Mouse (Mus musculus): ENCODE results near the gene Trmt11. TPM values are rescaled to one million over a fixed set of nuclear protein-coding genes. Genes with fewer than 3 reads are reported as not detected.

The Trmt11 gene
- polyA plus RNA-seq, 1 experiment from 2014 or later: 18.6 TPM

GRCm38 (mm10) chr10:30618918-30619210 lies 18.3 kb upstream of the Trmt11 start:
- Histone ChIP-seq H3K9me3 (replicated peaks) (no peaks in the 10 kb centered on the region), H3K27me3 (replicated peaks) (no peaks in the 10 kb centered on the region), H3K4me1 (replicated peaks) (0 out of 2 replicates have a peak, but pooled peaks cover 2% of the 10 kb centered on the region), H3K9ac (no peak overlapping the region), H3K4me2 (peak overlapping the region; percentile 86), H3K4me3 (peak overlapping the region; percentile 76), H3K36me3 (no peaks in the 10 kb centered on the region), H3K27ac (ENCODE audit: poor library complexity, severe bottlenecking) (no peak overlapping the region)
- no peak for ATAC-seq (ENCODE audit: insufficient number of reproducible peaks, low FRiP score)
- 41% methylated on average over 3 of the region's 3 CpGs for WGBS

GRCm38 (mm10) chr10:30618091-30618917 lies 17.8 kb upstream of the Trmt11 start:
- 1% methylated on average over 49 of the region's 49 CpGs for WGBS

GRCm38 (mm10) chr10:30613039-30613438 lies 12.5 kb upstream of the Trmt11 start:
- WGBS: 89% methylated on average over 4 of the region's 4 CpGs
- Histone ChIP-seq H3K9ac (no peak overlapping the region), H3K27ac (ENCODE audit: poor library complexity, severe bottlenecking) (no peak overlapping the region), H3K4me3 (no peak overlapping the region), H3K27me3 (replicated peaks) (no peaks in the 10 kb centered on the region), H3K4me2 (no peak overlapping the region), H3K4me1 (replicated peaks) (0 out of 2 replicates have a peak, but pooled peaks cover 2% of the 10 kb centered on the region), H3K9me3 (replicated peaks) (no peaks in the 10 kb centered on the region), H3K36me3 (0 out of 2 replicates have a peak, but pooled peaks cover 5% of the 10 kb centered on the region)
- no peak for ATAC-seq (ENCODE audit: insufficient number of reproducible peaks, low FRiP score)

More at GRCm38 (mm10) chr10:30618091-30618917, 17.8 kb upstream of the Trmt11 start:
- Histone ChIP-seq H3K9me3 (replicated peaks) (no peaks in the 10 kb centered on the region), H3K4me2 (peak overlapping the region; percentile 86), H3K4me3 (peak overlapping the region; percentile 76), H3K27me3 (replicated peaks) (no peaks in the 10 kb centered on the region), H3K36me3 (no peaks in the 10 kb centered on the region), H3K27ac (ENCODE audit: poor library complexity, severe bottlenecking) (peak overlapping the region; percentile 98), H3K9ac (peak overlapping the region; percentile 83), H3K4me1 (replicated peaks) (0 out of 2 replicates have a peak, but pooled peaks cover 2% of the 10 kb centered on the region)
- peak; percentile 100 for ATAC-seq (ENCODE audit: insufficient number of reproducible peaks, low FRiP score)

- H3K4me3 ChIP-seq: no peak overlapping the region
- no peaks in the 10 kb centered on the region for H3K4me1 ChIP-seq (replicated peaks)
- H3K27ac ChIP-seq (ENCODE audit: poor library complexity, severe bottlenecking): no peak overlapping the region
- no peak overlapping the region for H3K9ac ChIP-seq
- no peaks in the 10 kb centered on the region for H3K27me3 ChIP-seq (replicated peaks)
- no peak for ATAC-seq (ENCODE audit: insufficient number of reproducible peaks, low FRiP score)
- H3K9me3 ChIP-seq (replicated peaks): no peaks in the 10 kb centered on the region
- H3K4me2 ChIP-seq: no peak overlapping the region
- peaks cover 14% of the 10 kb centered on the region; the same call in 1 of the 2 replicates for H3K36me3 ChIP-seq
These were observed 9.1 kb upstream of the Trmt11 start for GRCm38 (mm10) chr10:30609614-30610013.

GRCm38 (mm10) chr10:30608109-30608508 lies 7.6 kb upstream of the Trmt11 start:
- ATAC-seq (ENCODE audit: insufficient number of reproducible peaks, low FRiP score): no peak
- H3K4me3 ChIP-seq: no peak overlapping the region
- 65% methylated on average over 2 of the region's 2 CpGs for WGBS
- no peak overlapping the region for H3K4me2 ChIP-seq
- H3K27me3 ChIP-seq (replicated peaks): no peaks in the 10 kb centered on the region
- H3K4me1 ChIP-seq (replicated peaks): no peaks in the 10 kb centered on the region
- no peak overlapping the region for H3K27ac ChIP-seq (ENCODE audit: poor library complexity, severe bottlenecking)
- H3K9ac ChIP-seq: no peak overlapping the region
- H3K9me3 ChIP-seq (replicated peaks): no peaks in the 10 kb centered on the region
- peaks cover 14% of the 10 kb centered on the region; the same call in 1 of the 2 replicates for H3K36me3 ChIP-seq

- peak overlapping the region; percentile 85 for H3K4me2 ChIP-seq
- H3K27ac ChIP-seq (ENCODE audit: poor library complexity, severe bottlenecking): peak overlapping the region; percentile 83
- peak; percentile 82 for ATAC-seq (ENCODE audit: insufficient number of reproducible peaks, low FRiP score)
- peak overlapping the region; percentile 87 for H3K9ac ChIP-seq
- peaks cover 18% of the 10 kb centered on the region for H3K36me3 ChIP-seq
- peaks cover 10% of the 10 kb centered on the region for H3K4me1 ChIP-seq (replicated peaks)
- no peaks in the 10 kb centered on the region for H3K9me3 ChIP-seq (replicated peaks)
- peak overlapping the region; percentile 85 for H3K4me3 ChIP-seq
- WGBS: under 1% methylated on average over 27 of the region's 27 CpGs
- no peaks in the 10 kb centered on the region for H3K27me3 ChIP-seq (replicated peaks)
These were observed 435 bp downstream of the Trmt11 start for GRCm38 (mm10) chr10:30600094-30600534.

GRCm38 (mm10) chr10:30587037-30587436 lies 13.5 kb downstream of the Trmt11 start:
- H3K4me2 ChIP-seq: no peak overlapping the region
- 68% methylated on average over 5 of the region's 5 CpGs for WGBS
- no peak overlapping the region for H3K27ac ChIP-seq (ENCODE audit: poor library complexity, severe bottlenecking)
- H3K4me1 ChIP-seq (replicated peaks): no peaks in the 10 kb centered on the region
- peaks cover 47% of the 10 kb centered on the region for H3K36me3 ChIP-seq
- H3K27me3 ChIP-seq (replicated peaks): no peaks in the 10 kb centered on the region
- no peak for ATAC-seq (ENCODE audit: insufficient number of reproducible peaks, low FRiP score)
- H3K4me3 ChIP-seq: no peak overlapping the region
- no peaks in the 10 kb centered on the region for H3K9me3 ChIP-seq (replicated peaks)
- no peak overlapping the region for H3K9ac ChIP-seq

- WGBS: 83% methylated on average over 1 of the region's 1 CpGs
These were observed 14.9 kb downstream of the Trmt11 start for GRCm38 (mm10) chr10:30585691-30586090.

GRCm38 (mm10) chr10:30577670-30578280 lies 22.8 kb downstream of the Trmt11 start:
- WGBS: 84% methylated on average over 5 of the region's 5 CpGs
- Histone ChIP-seq H3K4me3 (no peak overlapping the region), H3K4me2 (no peak overlapping the region), H3K4me1 (replicated peaks) (no peaks in the 10 kb centered on the region), H3K9ac (no peak overlapping the region), H3K9me3 (replicated peaks) (no peaks in the 10 kb centered on the region), H3K27me3 (replicated peaks) (no peaks in the 10 kb centered on the region), H3K27ac (ENCODE audit: poor library complexity, severe bottlenecking) (no peak overlapping the region), H3K36me3 (peaks cover 16% of the 10 kb centered on the region)
- ATAC-seq (ENCODE audit: insufficient number of reproducible peaks, low FRiP score): no peak

More at GRCm38 (mm10) chr10:30585691-30586090, 14.9 kb downstream of the Trmt11 start:
- Histone ChIP-seq H3K36me3 (peaks cover 44% of the 10 kb centered on the region), H3K4me2 (no peak overlapping the region), H3K9me3 (replicated peaks) (no peaks in the 10 kb centered on the region), H3K9ac (no peak overlapping the region), H3K4me3 (no peak overlapping the region), H3K27ac (ENCODE audit: poor library complexity, severe bottlenecking) (no peak overlapping the region), H3K4me1 (replicated peaks) (no peaks in the 10 kb centered on the region), H3K27me3 (replicated peaks) (no peaks in the 10 kb centered on the region)
- ATAC-seq (ENCODE audit: insufficient number of reproducible peaks, low FRiP score): no peak

GRCm38 (mm10) chr10:30566364-30566763 lies 34.2 kb downstream of the Trmt11 start:
- Histone ChIP-seq H3K27me3 (replicated peaks) (no peaks in the 10 kb centered on the region), H3K36me3 (peaks cover 38% of the 10 kb centered on the region), H3K4me2 (no peak overlapping the region), H3K4me3 (no peak overlapping the region), H3K9ac (no peak overlapping the region), H3K4me1 (replicated peaks) (no peaks in the 10 kb centered on the region), H3K9me3 (replicated peaks) (no peaks in the 10 kb centered on the region), H3K27ac (ENCODE audit: poor library complexity, severe bottlenecking) (no peak overlapping the region)
- no peak for ATAC-seq (ENCODE audit: insufficient number of reproducible peaks, low FRiP score)

GRCm38 (mm10) chr10:30564651-30565050 lies 35.9 kb downstream of the Trmt11 start:
- H3K4me2 ChIP-seq: no peak overlapping the region
- ATAC-seq (ENCODE audit: insufficient number of reproducible peaks, low FRiP score): no peak
- no peak overlapping the region for H3K4me3 ChIP-seq
- H3K27me3 ChIP-seq (replicated peaks): no peaks in the 10 kb centered on the region
- no peaks in the 10 kb centered on the region for H3K9me3 ChIP-seq (replicated peaks)
- H3K9ac ChIP-seq: no peak overlapping the region
- no peaks in the 10 kb centered on the region for H3K4me1 ChIP-seq (replicated peaks)
- no peak overlapping the region for H3K27ac ChIP-seq (ENCODE audit: poor library complexity, severe bottlenecking)
- 79% methylated on average over 3 of the region's 3 CpGs for WGBS
- peaks cover 47% of the 10 kb centered on the region for H3K36me3 ChIP-seq

Data from heart, embryonic 12.5 days (tissue).